Mouse (Mus musculus) lung, postnatal 0 days (tissue): ENCODE data around the gene Vmn1r204.

Experiments
- CTCF ChIP-seq: IDR thresholded peaks from 2 replicates; pipeline ENCODE4 v1.5.1; 2016; ENCODE audit warnings: antibody characterized with exemption, mild to moderate bottlenecking
- EP300 ChIP-seq: IDR thresholded peaks from 2 replicates; pipeline ENCODE4 v1.6.1; 2016; ENCODE audit warnings: antibody characterized with exemption, mild to moderate bottlenecking, control low read depth

GRCm38 (mm10) chr13:22517814-22518213, 35.2 kb upstream of the Vmn1r204 start, which contains the start of gene Vmn1r203:
- TF ChIP-seq EP300 (no peak), CTCF (no peak)
